Mouse (Mus musculus): ENCODE data around the gene Kifap3. TPM values are rescaled to one million over a fixed set of nuclear protein-coding genes. Genes with fewer than 3 reads are reported as not detected.

The Kifap3 gene
- polyA plus RNA-seq (2015; fragmentation: Nextera tagmentation; extraction: Ambion mirVana), result 4.3 and 5.8 TPM in 2 replicates

GRCm38 (mm10) chr1:163779336-163780115 is at the start of gene Kifap3:
Kifap3 (plus strand) TSS chr1:163779583.

DNA sequence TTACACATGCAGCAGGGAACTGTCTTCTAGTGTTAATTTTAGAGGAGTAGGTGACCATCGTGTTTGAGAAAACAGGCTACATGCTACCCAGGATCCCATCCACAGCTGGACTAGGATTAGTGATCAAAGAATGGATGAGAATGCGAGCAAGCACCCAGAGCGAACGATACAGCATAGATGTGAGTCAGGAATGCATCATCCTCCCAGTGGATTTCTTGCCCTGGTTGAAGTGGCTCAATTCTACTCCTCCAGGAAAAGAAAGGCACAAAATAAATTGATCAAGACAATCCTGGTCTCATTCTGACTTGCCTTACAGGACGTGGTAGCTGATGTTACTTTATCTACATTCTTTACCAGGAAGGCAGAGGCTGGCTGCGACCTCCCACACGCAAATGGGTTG is 149.5 kb downstream of the Kifap3 start, which contains the start of gene Scyl3:
TSS of gene Scyl3 (plus strand) at position 255 of the 400 bp plus-strand sequence.

Other genes with a start within 250 kb of the Kifap3 start
- not detected in 2 replicates for gene Mettl11b, start 54.4 kb upstream of the Kifap3 start, polyA plus RNA-seq (2015; fragmentation: Nextera tagmentation; extraction: Ambion mirVana)
- 13.6 and 14.5 TPM in 2 replicates for gene Scyl3, start 149.5 kb downstream of the Kifap3 start, polyA plus RNA-seq (2015; fragmentation: Nextera tagmentation; extraction: Ambion mirVana)
- 9.8 and 10.2 TPM in 2 replicates for gene BC055324, start 215.2 kb downstream of the Kifap3 start, polyA plus RNA-seq (2015; fragmentation: Nextera tagmentation; extraction: Ambion mirVana)
- 6.2 and 6.9 TPM in 2 replicates for gene Mettl18, start 215.3 kb downstream of the Kifap3 start, polyA plus RNA-seq (2015; fragmentation: Nextera tagmentation; extraction: Ambion mirVana)

All from spleen, postnatal 0 days (tissue).